Mouse (Mus musculus) ZHBTc4 (cell line): ENCODE results near the gene Gm11487.
"Not testable (repeated sequence)": the region's sequence is repeated elsewhere in the genome, so short reads cannot be mapped to it uniquely, and the experiment has no call there.

Experiments used
- DNase-seq: peaks from one replicate; pipeline ENCODE4 v3.0.0-alpha.2; 2011; ENCODE audit warnings: low read depth, low spot score

Gene Gm11487

DNA sequence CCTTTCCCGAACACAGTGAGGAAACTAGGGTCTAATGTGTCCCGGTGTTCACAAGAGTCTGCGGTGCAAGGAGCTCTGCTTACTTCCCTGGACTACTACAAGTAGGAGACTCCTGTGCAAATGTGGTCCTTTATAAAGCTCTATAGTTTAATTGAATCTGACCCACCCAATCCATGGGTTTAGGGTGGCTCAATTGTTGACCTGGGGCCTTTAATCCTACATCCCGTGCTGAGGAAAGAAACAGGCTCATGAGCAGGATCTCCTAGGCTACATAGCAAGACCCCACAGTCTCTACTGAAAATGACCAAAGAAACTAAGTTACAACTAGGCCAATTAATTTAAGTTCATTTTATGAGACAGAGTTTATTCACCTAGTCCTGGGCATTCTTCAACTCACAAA lies at the start of gene Gm11487:
TSS of gene Gm11487 (minus strand) at position 101 of the 400 bp plus-strand sequence.
- not testable (repeated sequence) for DNase-seq

- peak; percentile 57 for DNase-seq
Observed at GRCm38 (mm10) chr4:73444715-73445114, 39.8 kb upstream of the Gm11487 start.

GRCm38 (mm10) chr4:73442568-73442967 lies 37.7 kb upstream of the Gm11487 start:
- no peak for DNase-seq

DNA sequence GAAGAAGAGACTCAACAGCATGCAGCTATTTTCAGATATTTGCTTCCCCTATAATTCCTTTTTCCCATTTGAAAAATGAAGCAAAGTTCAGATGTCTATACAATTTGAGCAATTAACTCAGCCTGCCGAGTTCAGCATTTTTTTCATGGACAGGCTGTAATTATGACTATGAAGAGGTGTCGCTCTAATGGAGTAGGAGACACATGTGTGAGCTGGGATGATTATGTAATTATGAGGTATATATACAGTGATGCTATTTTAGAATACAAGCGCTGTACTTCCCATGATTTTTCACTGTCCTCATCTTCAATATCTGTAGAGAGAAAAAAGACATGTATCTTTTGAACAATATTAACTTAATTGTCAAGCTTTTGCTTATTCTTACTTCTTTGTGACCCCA lies 21.0 kb upstream of the Gm11487 start:
- DNase-seq = no peak

GRCm38 (mm10) chr4:73423049-73423448 lies 18.2 kb upstream of the Gm11487 start:
- DNase-seq = no peak

DNA sequence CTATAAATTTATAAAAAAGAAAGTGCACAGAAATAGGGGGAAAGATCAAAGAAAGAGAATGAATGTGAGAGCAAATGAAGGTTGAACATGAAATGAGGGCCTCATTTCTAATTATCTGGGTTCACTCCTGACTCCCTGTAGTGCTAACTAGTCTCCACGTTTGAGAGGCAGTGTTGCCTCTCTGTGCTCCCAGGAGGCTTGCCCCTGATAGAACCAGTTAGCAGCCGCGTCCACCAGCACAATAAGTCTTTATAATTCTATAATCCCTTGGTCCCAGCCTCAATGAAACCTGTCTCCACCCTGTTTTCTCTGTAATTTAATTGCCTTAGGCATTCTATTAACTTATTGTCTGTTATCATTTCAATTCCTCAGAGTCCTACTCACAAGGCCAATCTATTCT lies 38.3 kb downstream of the Gm11487 start:
- DNase-seq = no peak
